Mouse (Mus musculus): Measurements from ENCODE around the gene Zfp385b. TPM values are rescaled to one million over a fixed set of nuclear protein-coding genes. Genes with fewer than 3 reads are reported as not detected.

Gene Zfp385b
- polyA plus RNA-seq, 1 experiment from 2014 or later: 6.8 TPM

DNA sequence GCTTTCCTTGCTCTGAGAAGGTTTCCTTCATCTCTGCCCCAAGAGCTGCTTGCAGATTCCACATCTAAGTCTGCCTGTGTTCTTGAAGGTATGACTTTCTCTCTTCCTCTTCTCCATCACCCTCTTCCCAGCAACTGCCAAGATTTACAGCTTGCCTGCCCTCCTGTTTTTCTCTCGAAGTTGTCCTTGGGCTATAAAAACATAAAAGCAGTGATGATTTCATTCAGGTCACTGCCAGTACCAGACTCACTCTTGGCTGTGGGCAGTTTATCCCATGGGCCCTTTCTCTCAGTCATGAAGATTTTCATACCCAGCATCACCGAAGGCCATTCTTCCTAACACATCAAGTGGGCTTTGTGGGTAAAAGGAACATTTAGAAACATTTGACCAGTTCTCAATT, 89.2 kb downstream of the Zfp385b start:
- H3K36me3 ChIP-seq (ENCODE audit: control insufficient read depth, insufficient read depth, low read length): no peaks in the 10 kb centered on the region
- no peaks in the 10 kb centered on the region for H3K9me3 ChIP-seq (ENCODE audit: control insufficient read depth, low read length)
- no peak overlapping the region for H3K27ac ChIP-seq (ENCODE audit: low read length)
- H3K9ac ChIP-seq (ENCODE audit: low read depth, low read length): no peak overlapping the region
- H3K4me1 ChIP-seq (ENCODE audit: control insufficient read depth, insufficient read depth, low read length): no peaks in the 10 kb centered on the region
- H3K4me2 ChIP-seq (ENCODE audit: low read depth, low read length): no peak overlapping the region
- 57% methylated on average over 2 of the region's 2 CpGs for WGBS
- ATAC-seq: no peak
- H3K4me3 ChIP-seq (ENCODE audit: low read length): no peak overlapping the region
- no peaks in the 10 kb centered on the region for H3K27me3 ChIP-seq (replicated peaks; ENCODE audit: control insufficient read depth, insufficient read depth, low read length)

DNA sequence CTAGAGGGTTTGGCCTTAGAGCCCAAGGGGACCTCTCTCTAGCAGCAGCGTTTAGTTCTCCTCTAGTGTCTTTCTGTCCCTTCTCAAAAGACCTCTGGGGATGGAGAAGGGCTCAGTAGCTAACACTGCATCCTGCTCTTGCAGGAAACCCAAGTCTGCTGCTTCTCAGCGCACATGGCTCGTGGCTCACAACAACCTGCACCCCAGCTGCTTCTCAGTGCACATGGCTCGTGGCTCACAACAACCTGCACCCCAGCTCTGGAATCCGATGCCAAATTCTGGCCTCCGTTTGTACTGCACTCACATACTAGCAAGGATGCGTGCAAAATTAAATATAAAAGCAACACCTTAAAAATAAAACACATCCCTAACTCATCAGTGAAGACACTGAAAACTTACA, 92.6 kb downstream of the Zfp385b start:
- Histone ChIP-seq H3K4me1 (ENCODE audit: control insufficient read depth, insufficient read depth, low read length) (no peaks in the 10 kb centered on the region), H3K36me3 (ENCODE audit: control insufficient read depth, insufficient read depth, low read length) (no peaks in the 10 kb centered on the region), H3K4me2 (ENCODE audit: low read depth, low read length) (no peak overlapping the region), H3K4me3 (ENCODE audit: low read length) (no peak overlapping the region), H3K27me3 (replicated peaks; ENCODE audit: control insufficient read depth, insufficient read depth, low read length) (no peaks in the 10 kb centered on the region), H3K9me3 (ENCODE audit: control insufficient read depth, low read length) (no peaks in the 10 kb centered on the region), H3K9ac (ENCODE audit: low read depth, low read length) (no peak overlapping the region), H3K27ac (ENCODE audit: low read length) (no peak overlapping the region)
- ATAC-seq: no peak
- 79% methylated on average over 7 of the region's 7 CpGs for WGBS

DNA sequence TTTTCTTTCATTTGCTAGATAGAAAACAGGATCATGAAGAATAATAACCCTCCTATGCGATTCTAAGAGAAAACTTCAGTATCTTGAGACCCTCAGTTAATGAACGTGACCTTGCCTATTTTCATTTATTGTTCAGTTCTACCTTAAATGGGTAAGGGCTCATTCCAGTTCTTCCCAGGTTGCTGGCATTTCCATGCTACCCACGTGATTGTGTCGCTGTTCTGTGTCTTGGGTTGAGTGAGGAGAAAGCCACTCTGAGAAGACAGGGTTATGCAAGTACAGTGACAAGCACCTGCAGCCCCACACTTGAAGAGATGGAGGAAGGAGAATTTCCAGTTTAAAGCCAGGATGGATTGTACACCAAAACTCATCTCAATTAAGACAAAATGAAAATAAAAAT, 98.6 kb downstream of the Zfp385b start:
- no peaks in the 10 kb centered on the region for H3K4me1 ChIP-seq (ENCODE audit: control insufficient read depth, insufficient read depth, low read length)
- no peaks in the 10 kb centered on the region for H3K36me3 ChIP-seq (ENCODE audit: control insufficient read depth, insufficient read depth, low read length)
- H3K27me3 ChIP-seq (replicated peaks; ENCODE audit: control insufficient read depth, insufficient read depth, low read length): no peaks in the 10 kb centered on the region
- no peak overlapping the region for H3K4me3 ChIP-seq (ENCODE audit: low read length)
- no peak overlapping the region for H3K9ac ChIP-seq (ENCODE audit: low read depth, low read length)
- H3K9me3 ChIP-seq (ENCODE audit: control insufficient read depth, low read length): no peaks in the 10 kb centered on the region
- ATAC-seq: no peak
- 80% methylated on average over 4 of the region's 4 CpGs for WGBS
- no peak overlapping the region for H3K4me2 ChIP-seq (ENCODE audit: low read depth, low read length)
- no peak overlapping the region for H3K27ac ChIP-seq (ENCODE audit: low read length)

DNA sequence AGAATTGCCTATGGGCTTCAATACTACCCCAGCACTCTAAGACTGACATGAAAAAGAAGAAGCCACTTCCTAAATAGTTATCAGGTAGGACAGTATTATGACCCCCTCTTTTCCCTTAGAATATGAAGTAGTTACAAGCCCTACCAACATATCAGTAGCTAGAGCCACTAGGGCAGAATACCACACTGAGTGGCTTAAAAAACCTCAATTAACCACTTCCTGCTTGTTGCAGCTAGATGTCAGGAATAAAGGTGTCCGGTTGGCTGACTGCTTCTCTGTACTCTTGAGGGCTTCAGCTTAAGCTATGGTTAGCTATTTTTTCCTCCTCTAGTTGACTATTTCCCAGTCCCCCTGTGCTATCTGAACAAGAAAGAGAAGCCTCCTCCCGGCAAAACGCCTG, 103.1 kb downstream of the Zfp385b start:
- no peak overlapping the region for H3K27ac ChIP-seq (ENCODE audit: low read length)
- H3K9me3 ChIP-seq (ENCODE audit: control insufficient read depth, low read length): no peaks in the 10 kb centered on the region
- no peak overlapping the region for H3K4me2 ChIP-seq (ENCODE audit: low read depth, low read length)
- 92% methylated on average over 3 of the region's 3 CpGs for WGBS
- no peaks in the 10 kb centered on the region for H3K4me1 ChIP-seq (ENCODE audit: control insufficient read depth, insufficient read depth, low read length)
- ATAC-seq: no peak
- no peak overlapping the region for H3K9ac ChIP-seq (ENCODE audit: low read depth, low read length)
- no peak overlapping the region for H3K4me3 ChIP-seq (ENCODE audit: low read length)
- H3K36me3 ChIP-seq (ENCODE audit: control insufficient read depth, insufficient read depth, low read length): no peaks in the 10 kb centered on the region
- H3K27me3 ChIP-seq (replicated peaks; ENCODE audit: control insufficient read depth, insufficient read depth, low read length): no peaks in the 10 kb centered on the region

DNA sequence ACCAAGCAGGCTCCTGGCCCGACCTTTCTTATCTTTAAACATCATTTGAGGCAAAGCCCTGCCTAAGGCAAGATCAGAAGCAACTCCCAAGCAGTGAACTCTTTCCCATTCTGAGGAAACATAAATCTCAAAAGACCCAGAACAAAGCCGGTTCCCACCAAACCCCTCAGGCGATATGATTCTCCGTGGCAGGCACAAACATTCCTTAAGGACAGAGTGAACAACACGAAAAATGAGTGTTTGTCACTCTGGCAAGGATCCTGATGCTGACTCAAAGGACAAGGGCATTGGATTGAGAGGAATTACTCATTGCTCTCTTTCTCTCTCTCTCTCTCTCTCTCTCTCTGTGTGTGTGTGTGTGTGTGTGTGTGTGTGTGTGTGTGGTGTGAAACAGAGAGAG, 105.6 kb downstream of the Zfp385b start:
- H3K4me3 ChIP-seq (ENCODE audit: low read length): no peak overlapping the region
- no peaks in the 10 kb centered on the region for H3K36me3 ChIP-seq (ENCODE audit: control insufficient read depth, insufficient read depth, low read length)
- no peak for ATAC-seq
- no peaks in the 10 kb centered on the region for H3K27me3 ChIP-seq (replicated peaks; ENCODE audit: control insufficient read depth, insufficient read depth, low read length)
- no peak overlapping the region for H3K9ac ChIP-seq (ENCODE audit: low read depth, low read length)
- 41% methylated on average over 5 of the region's 5 CpGs for WGBS
- H3K4me2 ChIP-seq (ENCODE audit: low read depth, low read length): no peak overlapping the region
- H3K9me3 ChIP-seq (ENCODE audit: control insufficient read depth, low read length): no peaks in the 10 kb centered on the region
- no peaks in the 10 kb centered on the region for H3K4me1 ChIP-seq (ENCODE audit: control insufficient read depth, insufficient read depth, low read length)
- no peak overlapping the region for H3K27ac ChIP-seq (ENCODE audit: low read length)

DNA sequence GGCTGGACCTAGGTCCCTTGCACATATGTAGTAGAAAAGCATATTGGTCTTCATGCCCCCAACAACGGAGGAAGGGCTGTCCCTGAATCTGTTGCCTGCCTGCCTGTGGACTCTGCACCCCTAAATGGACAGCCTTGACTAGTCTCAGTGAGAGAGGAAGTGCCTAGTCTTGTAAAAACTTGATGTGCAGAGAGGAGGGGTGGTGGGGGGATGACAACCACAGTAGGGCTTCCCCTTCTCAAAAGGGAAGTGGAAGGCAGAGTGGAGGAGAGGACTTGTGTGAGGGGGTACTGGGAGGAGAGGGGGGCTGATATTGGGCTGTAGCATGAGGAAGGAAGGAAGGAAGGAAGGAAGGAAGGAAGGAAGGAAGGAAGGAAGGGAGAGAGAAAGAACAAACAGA, 107.7 kb downstream of the Zfp385b start:
- ATAC-seq: no peak
- no peaks in the 10 kb centered on the region for H3K27me3 ChIP-seq (replicated peaks; ENCODE audit: control insufficient read depth, insufficient read depth, low read length)
- 72% methylated on average over 1 of the region's 1 CpGs for whole genome bisulfite sequencing
- H3K36me3 ChIP-seq (ENCODE audit: control insufficient read depth, insufficient read depth, low read length): no peaks in the 10 kb centered on the region
- H3K4me3 ChIP-seq (ENCODE audit: low read length): no peak overlapping the region
- H3K4me1 ChIP-seq (ENCODE audit: control insufficient read depth, insufficient read depth, low read length): no peaks in the 10 kb centered on the region
- H3K27ac ChIP-seq (ENCODE audit: low read length): no peak overlapping the region
- H3K9me3 ChIP-seq (ENCODE audit: control insufficient read depth, low read length): no peaks in the 10 kb centered on the region
- H3K4me2 ChIP-seq (ENCODE audit: low read depth, low read length): no peak overlapping the region
- no peak overlapping the region for H3K9ac ChIP-seq (ENCODE audit: low read depth, low read length)

DNA sequence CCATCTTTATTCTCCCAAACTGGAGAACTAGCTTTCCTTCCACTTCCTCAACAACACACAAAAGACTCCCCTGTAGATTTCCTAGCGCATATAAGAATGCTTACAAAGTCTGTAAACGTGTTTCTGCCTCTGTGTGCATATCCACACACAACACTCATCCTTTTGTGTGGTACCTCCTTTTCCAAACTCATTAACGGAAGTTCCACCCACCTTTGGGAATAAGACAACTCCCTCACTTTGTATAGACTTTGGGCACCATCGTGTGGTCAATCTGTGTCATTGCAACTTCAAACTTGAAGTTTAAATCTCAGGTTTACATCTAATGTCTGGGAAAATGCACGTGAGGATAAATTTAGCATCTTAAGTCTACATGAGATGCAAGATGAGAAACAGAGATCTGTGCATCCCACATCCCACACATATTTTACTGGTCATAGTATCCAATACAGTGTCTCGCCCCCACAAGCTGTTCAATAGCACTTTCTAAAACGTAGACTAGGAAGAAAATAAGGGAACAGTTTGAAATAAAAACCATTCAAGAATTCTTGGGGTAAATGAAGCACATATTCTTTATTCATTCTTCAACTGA, 110.1 kb downstream of the Zfp385b start:
- ATAC-seq: no peak
- Histone ChIP-seq H3K9ac (ENCODE audit: low read depth, low read length) (no peak overlapping the region), H3K36me3 (ENCODE audit: control insufficient read depth, insufficient read depth, low read length) (no peaks in the 10 kb centered on the region), H3K4me1 (ENCODE audit: control insufficient read depth, insufficient read depth, low read length) (no peaks in the 10 kb centered on the region), H3K4me2 (ENCODE audit: low read depth, low read length) (peak overlapping the region; percentile 13; the same call in 1 of the 2 replicates), H3K9me3 (ENCODE audit: control insufficient read depth, low read length) (no peaks in the 10 kb centered on the region), H3K27me3 (replicated peaks; ENCODE audit: control insufficient read depth, insufficient read depth, low read length) (no peaks in the 10 kb centered on the region), H3K4me3 (ENCODE audit: low read length) (no peak overlapping the region), H3K27ac (ENCODE audit: low read length) (no peak overlapping the region)
- 27% methylated on average over 7 of the region's 7 CpGs for WGBS

DNA sequence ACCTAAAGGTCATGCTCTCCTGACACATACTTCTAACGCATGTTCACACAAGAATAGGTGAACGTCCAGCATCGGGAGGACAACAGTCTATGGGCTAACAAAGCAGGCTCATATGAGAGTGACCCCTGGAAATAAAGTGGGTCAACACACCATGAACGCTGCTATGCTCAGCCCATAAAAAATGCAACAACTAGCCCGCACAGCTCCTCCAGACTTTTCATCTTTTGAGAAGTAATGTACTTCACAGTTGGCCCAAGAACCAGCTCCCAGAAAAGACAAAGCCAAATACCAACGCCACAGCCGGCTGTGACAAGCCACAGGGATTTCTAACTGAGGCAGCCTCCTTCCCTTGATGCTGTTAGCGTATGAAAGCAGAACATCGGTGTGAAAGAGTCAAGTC, 112.3 kb downstream of the Zfp385b start:
- H3K36me3 ChIP-seq (ENCODE audit: control insufficient read depth, insufficient read depth, low read length): no peaks in the 10 kb centered on the region
- no peaks in the 10 kb centered on the region for H3K9me3 ChIP-seq (ENCODE audit: control insufficient read depth, low read length)
- H3K4me2 ChIP-seq (ENCODE audit: low read depth, low read length): no peak overlapping the region
- H3K27me3 ChIP-seq (replicated peaks; ENCODE audit: control insufficient read depth, insufficient read depth, low read length): no peaks in the 10 kb centered on the region
- H3K27ac ChIP-seq (ENCODE audit: low read length): no peak overlapping the region
- 74% methylated on average over 9 of the region's 9 CpGs for WGBS
- H3K4me1 ChIP-seq (ENCODE audit: control insufficient read depth, insufficient read depth, low read length): no peaks in the 10 kb centered on the region; the same call in 1 of the 2 replicates
- no peak overlapping the region for H3K9ac ChIP-seq (ENCODE audit: low read depth, low read length)
- H3K4me3 ChIP-seq (ENCODE audit: low read length): no peak overlapping the region
- ATAC-seq: no peak

DNA sequence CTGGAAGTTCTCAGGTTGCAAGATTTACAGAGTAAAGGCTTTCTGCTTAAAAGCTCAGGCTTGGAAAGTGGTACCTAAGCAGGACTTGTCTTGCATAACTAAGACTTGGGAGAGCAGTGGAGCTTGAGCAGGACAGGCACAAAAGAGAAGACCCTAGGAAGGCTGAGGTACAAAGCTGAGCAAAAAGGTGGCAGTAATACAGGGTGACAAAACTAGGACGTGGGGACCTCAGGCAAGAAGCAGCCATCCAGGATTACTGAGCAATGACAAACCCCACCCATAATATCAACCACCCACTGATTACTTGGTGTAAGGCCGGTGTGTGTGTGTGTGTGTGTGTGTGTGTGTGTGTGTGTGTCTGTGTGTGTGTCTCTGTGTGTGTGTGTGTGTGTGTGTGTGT, 114.0 kb downstream of the Zfp385b start:
- Histone ChIP-seq H3K27me3 (replicated peaks; ENCODE audit: control insufficient read depth, insufficient read depth, low read length) (no peaks in the 10 kb centered on the region), H3K27ac (ENCODE audit: low read length) (no peak overlapping the region)
- whole genome bisulfite sequencing: 63% methylated on average over 2 of the region's 2 CpGs

DNA sequence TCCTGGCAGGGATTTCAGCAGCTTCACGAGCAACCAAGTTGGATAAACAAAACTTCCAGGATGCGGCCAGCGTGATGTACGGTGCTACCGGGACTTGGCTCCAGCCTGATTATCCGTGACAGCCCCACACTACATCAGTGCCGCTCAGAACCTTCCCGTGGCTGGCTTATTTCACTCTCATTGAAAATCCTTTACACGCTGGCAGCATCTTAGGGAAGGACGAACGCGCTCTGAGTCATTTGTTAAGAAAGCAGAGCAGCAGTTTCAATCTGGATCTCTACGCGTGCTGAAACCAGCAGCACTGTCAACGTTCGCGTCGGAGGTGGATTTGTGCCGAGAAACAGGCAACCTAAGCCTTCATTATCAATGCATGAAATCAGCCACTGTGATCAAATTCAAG, 116.4 kb downstream of the Zfp385b start:
- Histone ChIP-seq H3K36me3 (ENCODE audit: control insufficient read depth, insufficient read depth, low read length) (no peaks in the 10 kb centered on the region), H3K27me3 (replicated peaks; ENCODE audit: control insufficient read depth, insufficient read depth, low read length) (no peaks in the 10 kb centered on the region), H3K9me3 (ENCODE audit: control insufficient read depth, low read length) (no peaks in the 10 kb centered on the region), H3K4me1 (ENCODE audit: control insufficient read depth, insufficient read depth, low read length) (no peaks in the 10 kb centered on the region; the same call in 1 of the 2 replicates), H3K4me3 (ENCODE audit: low read length) (peak overlapping the region; percentile 32), H3K27ac (ENCODE audit: low read length) (no peak overlapping the region), H3K9ac (ENCODE audit: low read depth, low read length) (peak overlapping the region; percentile 31; the same call in 1 of the 2 replicates), H3K4me2 (ENCODE audit: low read depth, low read length) (peak overlapping the region; percentile 51)
- no peak for ATAC-seq
- WGBS: 34% methylated on average over 19 of the region's 19 CpGs

More for the DNA sequence above, 114.0 kb downstream of the Zfp385b start:
- H3K9ac ChIP-seq (ENCODE audit: low read depth, low read length): no peak overlapping the region
- no peak for ATAC-seq
- H3K4me3 ChIP-seq (ENCODE audit: low read length): no peak overlapping the region
- no peak overlapping the region for H3K4me2 ChIP-seq (ENCODE audit: low read depth, low read length)
- H3K9me3 ChIP-seq (ENCODE audit: control insufficient read depth, low read length): no peaks in the 10 kb centered on the region
- no peaks in the 10 kb centered on the region for H3K36me3 ChIP-seq (ENCODE audit: control insufficient read depth, insufficient read depth, low read length)
- H3K4me1 ChIP-seq (ENCODE audit: control insufficient read depth, insufficient read depth, low read length): no peaks in the 10 kb centered on the region; the same call in 1 of the 2 replicates

Data from intestine, embryonic 16.5 days (tissue).